Mouse (Mus musculus) midbrain, embryonic 15.5 days (tissue): Measurements from ENCODE around the gene Fbxo2. TPM values are rescaled to one million over a fixed set of nuclear protein-coding genes. Genes with fewer than 3 reads are reported as not detected.

Experiments used
- microRNA-seq: library from miRNA; unstranded; fragments of <30 nt; microRNA quantifications from one replicate; pipeline ENCODE4, GENCODE M21; 2016
- polyA plus RNA-seq: library from polyadenylated mRNA; unstranded; fragments of >200 nt; fragmentation: Nextera tagmentation; extraction: Ambion mirVana; gene quantifications from 2 replicates; pipeline ENCODE4 v1.2.1, GENCODE M21; 2015

Fbxo2 gene
- polyA plus RNA-seq, 1 experiment from 2014 or later, result 6.2 TPM

Small RNA genes within 50 kb of the gene (microRNA-seq; reads per million reads assigned to microRNA genes)
- not detected for gene Mir7022

Other genes starting within 250 kb of the Fbxo2 start
- gene Plod1, start 223.9 kb upstream of the Fbxo2 start, polyA plus RNA-seq, result 20.2 and 22.7 TPM in 2 replicates
- 12.8 and 16.5 TPM in 2 replicates for gene 2510039O18Rik, start 219.7 kb upstream of the Fbxo2 start, polyA plus RNA-seq
- gene Nppb, start 174.8 kb upstream of the Fbxo2 start, polyA plus RNA-seq, result not detected in 2 replicates
- gene Nppa, start 159.9 kb upstream of the Fbxo2 start, polyA plus RNA-seq, result 3.6 and 6.4 TPM in 2 replicates
- 36.2 and 38.0 TPM in 2 replicates for gene Clcn6, start 121.8 kb upstream of the Fbxo2 start, polyA plus RNA-seq
- 23.2 and 24.8 TPM in 2 replicates for gene Mthfr, start 121.5 kb upstream of the Fbxo2 start, polyA plus RNA-seq
- 5.5 and 6.4 TPM in 2 replicates for gene Agtrap, start 72.6 kb upstream of the Fbxo2 start, polyA plus RNA-seq
- gene Mad2l2, start 30.2 kb upstream of the Fbxo2 start, polyA plus RNA-seq, result 99.2 and 112 TPM in 2 replicates
- 15.1 and 15.7 TPM in 2 replicates for gene Draxin, start 29.9 kb upstream of the Fbxo2 start, polyA plus RNA-seq
- gene Fbxo6, start 8.5 kb upstream of the Fbxo2 start, polyA plus RNA-seq, result 21.6 and 21.7 TPM in 2 replicates
- gene Fbxo44, start 139 bp upstream of the Fbxo2 start, polyA plus RNA-seq, result 93.3 and 97.6 TPM in 2 replicates
- 12.5 and 13.6 TPM in 2 replicates for gene Disp3, start 127.3 kb downstream of the Fbxo2 start, polyA plus RNA-seq